Mouse (Mus musculus): ENCODE data around the gene Smap1.

The Smap1 gene

DNA sequence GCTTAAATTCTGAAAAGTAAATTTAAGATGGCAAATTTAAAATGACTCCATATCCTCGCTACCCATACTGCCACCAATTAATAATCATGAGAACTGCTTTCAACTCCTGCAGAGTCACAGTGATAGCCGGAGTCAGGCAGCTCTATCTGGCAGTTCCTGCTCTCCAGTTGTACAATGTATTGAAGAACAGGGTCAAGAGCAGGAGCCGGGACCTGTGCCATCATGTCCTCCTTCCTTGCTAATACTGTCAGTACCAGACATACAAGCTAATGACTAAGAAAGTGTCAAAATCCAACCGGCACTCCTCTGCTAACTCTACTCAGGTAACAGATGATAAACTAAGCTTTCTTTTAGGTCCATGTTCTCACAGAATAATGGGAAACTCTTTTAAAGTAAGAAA, 3.0 kb downstream of the Smap1 start:
- no peak for DNase-seq

- no peak for DNase-seq
Observed at GRCm38 (mm10) chr1:23915483-23915882, 6.6 kb downstream of the Smap1 start.

- no peak for DNase-seq
Observed at GRCm38 (mm10) chr1:23912988-23913387, 9.1 kb downstream of the Smap1 start.

- no peak for DNase-seq
Observed at GRCm38 (mm10) chr1:23906082-23906481, 16.0 kb downstream of the Smap1 start.

DNA sequence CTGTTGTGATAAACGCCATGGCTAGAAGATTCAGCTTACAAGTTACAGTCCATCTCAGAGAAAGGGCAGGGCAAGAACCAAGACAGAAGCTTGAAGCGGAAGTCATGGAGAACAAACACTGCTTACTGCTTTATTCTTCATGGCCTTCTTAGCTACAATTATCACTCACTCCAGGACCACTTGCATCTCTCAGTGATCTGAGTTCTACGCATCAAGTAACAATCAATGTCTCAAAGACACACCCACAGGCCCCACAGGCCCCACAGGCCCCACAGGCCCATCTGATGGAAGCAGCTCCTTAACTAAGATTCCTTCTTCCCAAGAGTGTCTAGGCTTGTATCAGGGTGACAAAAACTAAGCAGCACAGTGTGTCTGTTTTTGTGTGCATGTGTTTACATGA, 18.8 kb downstream of the Smap1 start:
- no peak for DNase-seq

DNA sequence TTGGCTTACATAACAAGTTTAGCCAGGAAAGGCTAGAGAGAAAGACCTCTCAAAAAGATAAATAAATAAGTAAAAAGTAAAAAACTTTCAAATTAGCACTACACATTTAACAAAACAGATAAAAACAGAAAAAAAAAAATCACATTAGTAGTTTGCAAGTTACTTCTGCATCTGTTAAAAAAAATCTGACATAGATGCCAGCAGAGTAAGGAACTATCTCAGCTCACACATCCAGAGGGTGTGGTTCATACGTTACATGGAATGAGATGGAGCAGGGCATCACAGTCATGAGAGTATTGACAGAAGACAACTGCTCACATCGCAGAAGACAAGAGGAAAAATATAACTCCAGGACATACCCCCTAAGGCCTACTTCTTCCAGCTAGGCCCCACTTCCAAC, 19.4 kb downstream of the Smap1 start:
- no peak for DNase-seq

DNA sequence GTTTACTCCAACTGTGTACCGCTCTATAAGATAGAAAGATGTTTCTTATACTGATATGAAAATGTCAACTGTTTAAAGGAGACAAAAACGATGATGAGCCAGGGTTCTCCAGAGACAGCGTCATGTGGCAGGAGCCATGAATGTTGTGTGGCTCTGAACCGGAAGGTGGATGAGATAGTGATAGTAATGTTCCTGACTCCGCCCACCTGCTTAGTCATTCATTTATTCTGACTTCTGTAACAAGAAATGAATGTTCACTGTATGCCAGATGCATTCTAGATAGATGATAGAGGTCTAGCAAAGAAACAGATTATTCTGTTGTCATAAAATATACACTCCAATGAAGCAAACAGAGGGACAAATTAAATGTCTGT, 22.5 kb downstream of the Smap1 start:
- no peak for DNase-seq

DNA sequence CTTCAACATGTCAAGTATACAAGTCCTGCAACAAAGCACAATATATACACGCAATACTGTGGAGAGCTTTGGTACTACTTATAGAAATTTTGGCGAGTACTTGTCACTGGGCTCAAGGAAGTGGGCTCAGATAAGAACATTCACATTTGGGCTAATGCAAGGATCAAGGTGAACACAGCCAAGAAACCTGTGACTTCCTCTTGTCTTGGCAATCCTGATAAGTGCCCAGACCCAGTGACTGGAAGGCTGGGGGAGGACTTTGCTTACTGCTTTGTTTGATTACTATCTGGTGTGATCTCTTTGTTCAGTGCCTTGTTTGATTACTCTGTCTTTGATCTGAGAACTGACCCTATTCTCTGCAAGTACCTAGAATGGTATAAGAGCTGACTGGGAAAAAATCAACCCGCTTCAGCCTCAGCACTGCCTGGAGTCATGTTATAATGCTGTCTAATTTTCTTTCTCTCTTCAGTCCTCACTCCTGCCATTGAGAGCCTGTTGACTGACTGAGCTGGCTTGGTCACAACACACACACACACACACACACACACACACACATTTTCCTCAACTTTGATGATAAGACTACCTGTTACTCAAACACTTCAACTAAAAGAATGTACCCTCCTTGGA, 23.0 kb downstream of the Smap1 start:
- no peak for DNase-seq

DNA sequence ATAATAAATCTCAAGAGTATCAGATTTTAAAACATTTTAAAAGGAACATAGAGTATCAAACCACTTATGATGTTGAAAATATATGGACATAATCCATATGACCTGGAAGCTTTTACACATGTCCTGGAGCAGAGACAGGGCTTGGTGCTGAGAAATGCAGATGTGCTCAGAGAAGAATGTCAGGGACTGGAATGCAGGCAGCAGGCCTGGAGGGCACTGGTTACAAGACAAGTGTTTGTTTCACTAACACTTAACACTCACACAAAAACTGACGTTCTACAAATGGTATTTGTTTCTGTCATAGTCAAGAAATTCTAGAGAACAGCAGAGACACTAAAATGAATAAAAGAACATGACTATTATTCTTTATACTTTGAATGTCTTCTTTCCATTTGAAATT, 30.0 kb downstream of the Smap1 start:
- DNase-seq = no peak

- no peak for DNase-seq
Observed at GRCm38 (mm10) chr1:23884914-23885313, 37.2 kb downstream of the Smap1 start.

DNA sequence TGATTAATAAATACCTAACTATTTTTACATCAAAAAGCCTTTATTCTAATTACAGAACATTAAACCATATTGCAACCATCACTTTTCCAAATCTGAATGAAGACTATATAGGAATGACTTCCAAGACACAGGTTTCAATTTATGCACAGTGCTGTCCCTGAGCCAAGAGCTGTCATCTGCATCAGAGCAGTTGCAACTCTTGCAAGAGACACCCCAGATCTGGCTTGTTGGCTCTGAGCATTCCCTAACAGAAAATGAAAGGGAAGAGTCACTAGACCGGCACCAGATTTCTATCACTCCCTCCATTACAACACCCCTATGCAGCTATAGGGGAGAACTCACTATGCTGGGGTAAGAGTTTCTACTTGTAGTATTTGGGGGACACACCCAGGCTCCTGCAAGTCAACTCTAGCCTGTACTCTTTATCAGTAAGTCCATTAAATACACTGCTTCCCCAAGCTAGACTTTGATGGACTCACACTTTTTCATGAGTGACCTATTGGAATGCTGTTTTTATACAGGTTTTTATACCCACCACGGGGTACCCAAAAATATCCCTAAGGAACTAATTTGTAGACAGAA, 37.9 kb downstream of the Smap1 start:
- no peak for DNase-seq

GRCm38 (mm10) chr1:23882681-23883080, 39.4 kb downstream of the Smap1 start:
- no peak for DNase-seq

GRCm38 (mm10) chr1:23872194-23872593, 49.9 kb downstream of the Smap1 start:
- no peak for DNase-seq

DNA sequence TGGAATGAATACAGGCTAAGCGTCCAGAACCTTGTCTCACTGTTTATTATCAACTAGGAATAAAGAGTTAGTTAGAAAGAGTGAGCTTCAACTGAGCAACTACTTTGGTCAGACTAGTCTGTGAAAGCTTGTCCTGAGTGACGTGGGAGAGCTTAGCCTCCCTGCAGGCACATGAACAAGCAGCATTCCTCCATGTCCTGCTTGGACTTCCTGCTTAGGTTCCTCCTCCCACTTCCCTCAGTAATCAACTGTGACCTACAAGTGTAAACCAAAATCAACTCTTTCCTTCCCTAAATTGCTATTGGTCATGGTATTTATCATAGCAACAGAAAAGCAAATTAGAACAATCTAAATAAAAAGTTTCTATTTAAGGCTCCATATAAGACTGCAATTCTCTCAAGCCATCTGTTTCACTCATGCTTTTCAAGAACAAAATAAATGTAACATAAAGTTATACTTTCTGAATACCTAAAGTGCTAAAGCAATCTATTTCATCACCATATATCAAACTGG, 54.7 kb downstream of the Smap1 start:
- no peak for DNase-seq

GRCm38 (mm10) chr1:23865566-23865965, 56.6 kb downstream of the Smap1 start:
- no peak for DNase-seq

GRCm38 (mm10) chr1:23860944-23861343, 61.2 kb downstream of the Smap1 start:
- DNase-seq = no peak

GRCm38 (mm10) chr1:23855623-23856022, 66.5 kb downstream of the Smap1 start:
- DNase-seq = no peak

DNA sequence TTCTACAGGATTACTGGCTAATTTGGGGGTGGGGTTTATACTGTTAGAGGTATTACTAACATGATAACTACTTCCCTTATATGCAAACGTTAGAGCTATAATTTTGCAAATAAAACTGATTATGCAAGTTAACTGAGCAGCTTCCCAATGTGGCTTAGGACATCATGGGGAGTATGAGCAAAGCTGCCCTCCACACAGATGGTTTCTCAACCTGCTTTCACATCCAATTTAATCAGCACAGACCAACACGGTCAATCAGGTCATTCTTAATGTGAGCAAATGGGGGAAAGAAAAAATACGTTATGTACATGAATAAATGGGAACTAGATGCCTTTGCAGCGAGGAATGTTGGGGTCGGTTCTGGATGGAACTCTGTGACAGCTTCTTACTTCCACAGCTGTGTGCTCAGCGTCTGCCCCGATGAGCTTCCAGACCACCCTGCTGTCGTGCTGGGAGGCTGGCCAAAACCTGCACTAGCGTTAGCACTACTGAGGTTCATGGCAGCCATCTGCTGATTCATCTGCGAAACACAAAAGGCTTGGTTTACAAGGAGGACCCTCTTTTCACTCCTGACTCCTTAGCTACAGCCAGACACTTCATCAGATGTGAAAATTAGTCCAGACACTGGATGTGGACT, 76.0 kb downstream of the Smap1 start:
- no peak for DNase-seq

DNA sequence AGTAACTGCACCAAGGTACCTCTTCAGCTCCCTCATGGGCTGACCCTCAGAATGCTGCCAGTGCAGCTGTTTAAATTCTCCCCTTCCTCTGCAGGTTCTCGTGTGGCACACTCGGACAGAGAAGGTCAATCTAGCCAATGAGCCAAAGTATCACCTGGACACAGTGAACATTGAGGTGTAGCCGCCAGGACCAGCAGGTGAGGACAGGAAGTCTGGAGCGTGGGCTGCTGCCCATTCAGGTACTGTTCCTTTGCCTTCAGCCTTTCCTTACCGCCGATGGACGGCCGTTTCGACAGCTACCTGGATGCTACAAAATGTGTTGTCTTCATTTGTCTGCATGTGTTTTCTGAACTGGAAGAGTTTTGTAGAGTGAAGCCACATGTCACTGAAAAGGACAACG, 77.1 kb downstream of the Smap1 start:
- no peak for DNase-seq

- DNase-seq = peak; percentile 12
Observed at GRCm38 (mm10) chr1:23843790-23844189, 78.3 kb downstream of the Smap1 start.

DNA sequence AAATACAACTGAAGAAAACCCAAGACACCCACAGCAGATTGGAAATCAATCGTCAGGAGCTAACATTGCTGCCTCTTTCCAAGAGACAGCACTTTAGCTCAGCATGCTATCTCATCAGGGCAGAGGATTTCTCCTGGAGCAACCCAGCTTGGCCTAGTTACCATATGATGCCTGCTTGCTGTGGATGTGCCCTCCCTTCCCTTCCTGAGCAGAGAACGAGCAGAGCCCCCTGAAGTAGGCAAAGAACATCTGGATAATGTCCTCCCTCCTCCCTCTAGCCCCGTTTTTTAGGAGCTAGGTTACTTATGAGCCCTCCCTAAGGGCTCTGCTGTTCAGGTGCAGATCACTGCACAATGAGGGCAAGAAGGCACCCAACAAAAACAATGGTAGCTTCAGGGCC, 79.5 kb downstream of the Smap1 start:
- no peak for DNase-seq

GRCm38 (mm10) chr1:23840924-23841323, 81.2 kb downstream of the Smap1 start:
- no peak for DNase-seq

GRCm38 (mm10) chr1:23836630-23837029, 85.5 kb downstream of the Smap1 start:
- DNase-seq = no peak

DNA sequence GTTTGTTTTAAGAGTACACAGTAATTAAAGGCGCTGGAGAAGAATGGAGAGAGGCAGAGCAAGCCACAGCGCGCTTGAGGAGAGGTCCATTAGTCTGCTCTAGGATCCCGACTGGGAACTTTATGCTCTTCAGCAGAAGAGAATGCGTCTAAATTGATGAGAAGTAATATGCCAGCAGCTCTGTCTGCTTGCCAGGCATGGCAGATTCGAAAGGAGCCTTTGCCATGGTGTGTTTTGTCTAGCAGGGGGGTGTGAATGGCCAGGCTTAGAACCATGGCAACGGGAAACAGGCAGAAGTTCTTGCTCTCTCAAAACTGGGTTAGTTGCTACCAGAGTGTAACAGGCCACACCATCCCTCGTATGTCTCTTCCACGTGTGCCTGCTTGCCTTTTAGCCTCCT, 87.3 kb downstream of the Smap1 start:
- DNase-seq = no peak

DNA sequence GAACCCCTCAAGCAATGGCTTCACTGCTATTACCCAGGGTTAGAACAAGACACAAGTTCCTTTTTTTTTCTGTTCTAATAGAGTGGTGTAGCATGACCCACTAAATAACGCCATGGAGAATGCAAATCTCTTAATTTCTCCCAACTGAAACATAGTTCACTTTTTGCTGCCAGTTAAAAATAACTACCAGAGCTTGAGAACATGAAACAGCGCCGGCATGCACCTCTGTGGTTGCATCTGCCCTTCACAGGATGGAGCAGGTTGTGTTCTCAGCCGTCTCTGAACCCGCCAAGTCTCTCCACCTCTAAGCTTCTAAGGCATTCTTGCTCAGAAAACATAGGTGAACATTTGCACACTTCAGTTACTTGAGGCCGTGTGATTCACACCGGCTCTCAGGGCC, 87.9 kb downstream of the Smap1 start:
- no peak for DNase-seq
